Mouse (Mus musculus) right cerebral cortex, postnatal 14 days (tissue): ENCODE measurements around the gene Sh3yl1.
A peak's percentile ranks its signal among the peaks of the same experiment; 100 is the strongest.

Source experiments
- DNase-seq: peaks from one replicate; pipeline ENCODE4 v3.0.0; 2022

The Sh3yl1 gene

GRCm38 (mm10) chr12:30970700-30971099 is 59.2 kb downstream of the Sh3yl1 start:
- DNase-seq = no peak

GRCm38 (mm10) chr12:31003795-31004194 is 92.3 kb downstream of the Sh3yl1 start:
- no peak for DNase-seq

- DNase-seq = peak; percentile 90
Measured at GRCm38 (mm10) chr12:31005010-31005409, 93.5 kb downstream of the Sh3yl1 start.

GRCm38 (mm10) chr12:31008171-31008570 is 96.7 kb downstream of the Sh3yl1 start:
- DNase-seq = peak; percentile 32
